Mouse (Mus musculus): Measurements from ENCODE around the gene Usf3. TPM values are rescaled to one million over a fixed set of nuclear protein-coding genes. Genes with fewer than 3 reads are reported as not detected.

Gene Usf3
- total and polyA plus RNA-seq, 3 experiments: 4.0 to 8.5 (median 5.2) TPM

- peaks cover 25 to 74% of the 10 kb centered on the region in 2 experiments for H3K36me3 ChIP-seq (replicated peaks in 1 of 2; ENCODE audit: control insufficient read depth in 1 of 2, insufficient read depth in 1 of 2, low read length in 1 of 2)
- no peak overlapping the region for H3K4me2 ChIP-seq (ENCODE audit: insufficient read depth, low read depth, poor library complexity, severe bottlenecking)
- no peaks in the 10 kb centered on the region for H3K79me2 ChIP-seq (replicated peaks; ENCODE audit: control insufficient read depth, extremely low read depth, insufficient read depth, poor library complexity, severe bottlenecking)
- no peak overlapping the region for H3K9ac ChIP-seq (ENCODE audit: insufficient read depth, low read depth)
- TF ChIP-seq RCOR1 (conservative IDR thresholded peaks at IDR 0.05; ENCODE audit: low read depth, low read length) (no peak), BHLHE40 (IDR thresholded peaks at IDR 0.05; ENCODE audit: low read depth, low read length) (no peak), GABPA (IDR thresholded peaks at IDR 0.05; ENCODE audit: insufficient replicate concordance, low read depth, low read length) (no peak), CHD2 (IDR thresholded peaks at IDR 0.05; ENCODE audit: low read length) (no peak), KAT2A (IDR thresholded peaks at IDR 0.05; ENCODE audit: insufficient replicate concordance, low read length) (no peak), ZC3H11A (IDR thresholded peaks at IDR 0.05; ENCODE audit: low read depth, low read length) (no peak), IRF4 (IDR thresholded peaks at IDR 0.05; ENCODE audit: low read depth, low read length) (no peak), RAD21 (IDR thresholded peaks at IDR 0.05; ENCODE audit: low read depth, low read length) (no peak), NRF1 (IDR thresholded peaks at IDR 0.05; ENCODE audit: low read depth, low read length) (no peak), HCFC1 (IDR thresholded peaks at IDR 0.05; ENCODE audit: low read depth, low read length) (no peak), TCF12 (IDR thresholded peaks at IDR 0.05; ENCODE audit: low read depth, low read length) (no peak)
- no peak overlapping the region for H3K27ac ChIP-seq (ENCODE audit: insufficient read depth, low read depth)
- H3K4me1 ChIP-seq (ENCODE audit: control insufficient read depth in 1 of 2, insufficient read depth in 2 of 2): peaks cover 0 to 24% of the 10 kb centered on the region in 2 experiments; a peak in 2 of 4 replicates
- peak; percentile 24 for DNase-seq (ENCODE audit: extremely low read depth)
- no peak overlapping the region for H3K4me3 ChIP-seq (replicated peaks in 1 of 3; ENCODE audit: low read depth in 2 of 3, low read length in 2 of 3, poor library complexity in 1 of 3)
- dilution Hi-C loops (cut with MboI; ENCODE audit: extremely low pct_ligation_motif_present, extremely low pct_unique_long_range_greater_than_20kb, low sequenced_read_pairs): no loop called here
- no peaks in the 10 kb centered on the region for H3K27me3 ChIP-seq (replicated peaks)
- no peaks in the 10 kb centered on the region for H3K9me3 ChIP-seq (replicated peaks; ENCODE audit: low read length)
- in situ Hi-C loops (cut with MboI; ENCODE audit: low pct_ligation_motif_present, low pct_unique_long_range_greater_than_20kb, low sequenced_read_pairs): no loop called here
Observed at GRCm38 (mm10) chr16:44212703-44213102, 39.7 kb downstream of the Usf3 start.

- Histone ChIP-seq H3K27ac (ENCODE audit: insufficient read depth, low read depth) (no peak overlapping the region), H3K9ac (ENCODE audit: insufficient read depth, low read depth) (no peak overlapping the region), H3K36me3 (replicated peaks in 1 of 2; ENCODE audit: control insufficient read depth in 1 of 2, insufficient read depth in 1 of 2, low read length in 1 of 2) (peaks cover 25 to 82% of the 10 kb centered on the region in 2 experiments), H3K27me3 (replicated peaks) (no peaks in the 10 kb centered on the region), H3K79me2 (replicated peaks; ENCODE audit: control insufficient read depth, extremely low read depth, insufficient read depth, poor library complexity, severe bottlenecking) (no peaks in the 10 kb centered on the region), H3K4me1 (ENCODE audit: control insufficient read depth in 1 of 2, insufficient read depth in 2 of 2) (peaks cover 0 to 19% of the 10 kb centered on the region in 2 experiments; a peak in 2 of 4 replicates), H3K4me2 (ENCODE audit: insufficient read depth, low read depth, poor library complexity, severe bottlenecking) (no peak overlapping the region), H3K9me3 (replicated peaks; ENCODE audit: low read length) (no peaks in the 10 kb centered on the region), H3K4me3 (replicated peaks in 1 of 3; ENCODE audit: low read depth in 2 of 3, low read length in 2 of 3, poor library complexity in 1 of 3) (no peak overlapping the region)
- in situ Hi-C loops (cut with MboI; ENCODE audit: low pct_ligation_motif_present, low pct_unique_long_range_greater_than_20kb, low sequenced_read_pairs) (no loop called here), dilution Hi-C loops (cut with MboI; ENCODE audit: extremely low pct_ligation_motif_present, extremely low pct_unique_long_range_greater_than_20kb, low sequenced_read_pairs) (no loop called here)
- TF ChIP-seq TBP (conservative IDR thresholded peaks at IDR 0.05; ENCODE audit: low read depth, low read length) (no peak), MAZ (IDR thresholded peaks at IDR 0.05; ENCODE audit: low read depth, low read length) (no peak), UBTF (IDR thresholded peaks at IDR 0.05; ENCODE audit: low read depth, low read length) (no peak), SIN3A (IDR thresholded peaks at IDR 0.05; ENCODE audit: low read length) (no peak), GABPA (IDR thresholded peaks at IDR 0.05; ENCODE audit: insufficient replicate concordance, low read depth, low read length) (no peak), ELF1 (IDR thresholded peaks at IDR 0.05; ENCODE audit: low read depth, low read length) (no peak), MYC (IDR thresholded peaks at IDR 0.05; ENCODE audit: low read depth, low read length) (no peak), ZC3H11A (IDR thresholded peaks at IDR 0.05; ENCODE audit: low read depth, low read length) (no peak), USF2 (conservative IDR thresholded peaks at IDR 0.05; ENCODE audit: low read depth, low read length) (no peak), KAT2A (IDR thresholded peaks at IDR 0.05; ENCODE audit: insufficient replicate concordance, low read length) (no peak), SMC3 (IDR thresholded peaks at IDR 0.05; ENCODE audit: low read depth, low read length) (no peak), IRF4 (IDR thresholded peaks at IDR 0.05; ENCODE audit: low read depth, low read length) (no peak)
- no peak for DNase-seq (ENCODE audit: extremely low read depth)
Observed at GRCm38 (mm10) chr16:44215513-44215912, 42.5 kb downstream of the Usf3 start.

Data from CH12.LX (cell line).